Mouse (Mus musculus) kidney, adult 11 months (tissue): ENCODE data around the gene Stard8.
"Not testable (repeated sequence)": the region's sequence is repeated elsewhere in the genome, so short reads cannot be mapped to it uniquely, and the experiment has no call there.

ENCODE experiments used
- DNase-seq: peaks from one replicate; pipeline ENCODE4 v3.0.0; 2022

The Stard8 gene

DNA sequence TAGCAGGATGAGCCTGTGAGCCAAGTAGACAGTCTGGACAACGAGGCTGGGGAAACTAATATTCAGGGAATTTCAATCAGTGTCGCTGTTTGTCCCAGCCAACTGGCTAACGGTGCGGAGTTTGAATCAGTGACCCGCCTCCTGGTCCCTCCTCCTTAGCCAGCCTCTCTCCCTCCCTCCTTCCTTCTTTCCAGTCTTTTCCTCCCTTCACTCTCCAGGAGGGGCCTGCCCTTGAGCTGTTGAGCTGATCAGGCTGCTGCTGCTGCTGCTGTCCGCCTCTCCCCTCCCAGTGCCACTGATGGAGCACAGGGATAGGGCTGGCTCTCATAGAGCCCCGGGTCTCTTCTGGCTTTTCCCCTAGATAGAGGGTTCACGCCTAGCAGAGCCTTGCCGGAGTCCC lies at the start of gene Stard8:
TSS of gene Stard8 (plus strand) at position 203 of the 400 bp plus-strand sequence.
- no peak for DNase-seq

GRCm38 (mm10) chrX:98953941-98954340 lies 49.1 kb upstream of the Stard8 start:
- DNase-seq: no peak

DNA sequence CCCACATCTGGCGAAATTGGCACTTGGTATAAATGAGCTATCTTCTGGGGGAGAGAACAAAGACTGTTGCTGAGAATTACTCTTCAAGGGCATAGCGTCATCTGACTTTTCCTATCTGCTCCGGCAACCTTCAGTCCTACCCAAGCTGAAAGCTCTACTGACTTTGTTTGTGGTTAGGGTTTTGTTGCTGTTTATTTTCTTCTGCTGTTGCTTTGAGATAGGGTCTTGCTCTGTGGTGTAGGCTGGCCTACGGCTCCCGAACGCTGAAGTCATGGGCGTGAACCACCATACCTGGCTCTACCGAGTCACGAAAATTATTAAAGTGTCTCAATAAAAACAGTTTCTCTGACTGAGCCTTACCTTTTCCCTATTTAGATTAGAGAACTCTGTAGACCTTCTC lies 44.8 kb upstream of the Stard8 start:
- DNase-seq: no peak

DNA sequence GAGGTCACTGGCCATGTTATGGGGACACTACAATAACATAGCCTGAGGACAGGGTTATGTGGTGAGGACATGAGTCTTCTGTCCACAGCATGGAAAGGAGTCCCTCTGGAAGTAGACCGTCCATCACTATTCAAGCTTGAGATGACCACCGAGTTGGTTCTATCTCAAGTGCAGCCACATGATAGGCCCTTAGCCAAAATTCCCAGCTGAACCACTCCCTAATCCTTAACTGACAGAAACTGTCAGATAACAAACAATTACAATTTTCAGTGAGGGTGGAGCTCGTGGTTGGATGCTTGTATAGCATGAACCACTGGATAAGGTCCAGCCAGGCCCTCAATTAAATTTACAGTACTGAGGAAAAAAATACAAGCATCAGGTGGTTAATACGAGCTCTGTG lies 44.0 kb upstream of the Stard8 start:
- no peak for DNase-seq

GRCm38 (mm10) chrX:98963742-98964141 lies 39.3 kb upstream of the Stard8 start:
- no peak for DNase-seq

GRCm38 (mm10) chrX:98964513-98964912 lies 38.5 kb upstream of the Stard8 start:
- no peak for DNase-seq

DNA sequence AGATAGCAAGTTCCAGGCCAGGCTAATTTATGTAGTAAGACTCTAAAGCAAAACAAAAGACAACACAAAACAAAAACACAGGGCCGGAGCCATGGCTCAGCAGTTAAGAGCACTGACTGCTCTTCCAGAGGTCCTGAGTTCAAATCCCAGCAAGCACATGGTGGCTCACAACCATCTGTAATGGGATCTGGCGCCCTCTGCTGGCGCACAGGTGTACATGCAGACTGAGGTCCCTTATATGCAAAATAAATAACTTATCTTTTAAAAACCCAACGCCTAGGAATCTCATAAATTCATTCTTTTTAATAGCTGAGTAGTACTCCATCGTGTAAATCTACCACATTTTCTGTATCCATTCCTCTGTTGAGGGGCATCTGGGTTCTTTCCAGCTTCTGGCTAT lies 16.4 kb upstream of the Stard8 start:
- DNase-seq: not testable (repeated sequence)

DNA sequence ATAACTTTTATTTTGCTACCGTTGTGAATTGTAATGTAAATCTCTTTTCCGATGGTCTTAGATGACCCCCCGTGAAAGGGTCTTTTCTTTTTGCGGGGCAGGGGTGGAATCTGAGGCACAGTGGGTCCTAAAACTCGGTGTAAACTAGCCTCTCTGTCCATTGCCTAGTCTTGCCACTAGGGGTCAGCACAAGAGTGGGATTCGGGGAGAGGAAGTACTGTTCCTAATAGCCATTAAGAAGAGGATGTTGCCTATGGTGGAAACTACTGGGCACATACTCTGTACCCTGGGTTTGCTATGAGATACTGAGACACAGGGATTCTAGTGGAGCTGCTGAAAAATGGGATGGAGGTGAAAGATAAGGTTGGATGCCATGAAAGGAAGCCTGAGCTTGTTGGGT lies 13.5 kb upstream of the Stard8 start:
- DNase-seq: peak; percentile 41

DNA sequence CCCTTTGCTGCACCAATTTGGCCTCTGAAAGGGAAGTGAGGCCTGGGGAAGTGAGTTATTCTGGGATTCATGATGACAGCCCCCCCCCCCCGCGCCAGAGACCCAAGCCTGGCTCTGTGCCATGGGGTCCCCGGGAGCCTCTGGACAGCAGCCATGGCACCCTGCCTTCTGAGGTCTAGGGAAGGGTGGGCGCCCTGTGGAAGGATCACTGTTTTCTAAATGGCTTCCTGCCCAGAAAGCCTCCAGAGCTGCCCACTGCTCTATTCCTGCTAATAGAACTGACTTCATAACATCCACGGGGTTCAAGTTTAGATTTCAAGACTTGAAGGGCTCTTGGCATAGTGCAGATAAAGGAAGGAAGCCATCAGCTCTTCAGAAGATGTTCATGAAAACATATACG lies 983 bp upstream of the Stard8 start:
- DNase-seq: no peak

DNA sequence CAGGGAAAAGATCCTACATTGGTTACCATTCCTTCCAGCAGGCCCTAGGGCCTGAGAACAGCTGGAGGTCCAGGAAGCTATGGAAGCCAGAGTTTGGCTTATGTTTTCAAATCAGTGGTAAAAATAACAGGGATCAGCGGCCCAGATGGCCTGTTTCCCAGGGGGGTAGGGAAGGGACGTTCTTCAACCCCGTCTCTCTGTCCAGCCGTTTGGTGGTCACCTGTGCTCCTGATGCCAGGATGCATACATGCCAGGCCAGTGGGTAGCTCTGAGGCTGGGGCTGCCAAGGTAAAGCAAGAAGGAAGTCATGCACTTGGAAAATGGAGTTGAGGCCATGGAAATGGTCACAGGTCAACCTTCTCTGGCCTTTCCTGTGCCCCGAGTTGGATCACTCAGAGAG lies 7.5 kb downstream of the Stard8 start:
- no peak for DNase-seq

GRCm38 (mm10) chrX:99011281-99011680 lies 8.2 kb downstream of the Stard8 start:
- no peak for DNase-seq

- peak; percentile 31 for DNase-seq
Observed at GRCm38 (mm10) chrX:99012486-99012885, 9.4 kb downstream of the Stard8 start.

- DNase-seq: no peak
Observed at GRCm38 (mm10) chrX:99015705-99016104, 12.7 kb downstream of the Stard8 start.

- DNase-seq: no peak
Observed at GRCm38 (mm10) chrX:99016987-99017386, 13.9 kb downstream of the Stard8 start.

DNA sequence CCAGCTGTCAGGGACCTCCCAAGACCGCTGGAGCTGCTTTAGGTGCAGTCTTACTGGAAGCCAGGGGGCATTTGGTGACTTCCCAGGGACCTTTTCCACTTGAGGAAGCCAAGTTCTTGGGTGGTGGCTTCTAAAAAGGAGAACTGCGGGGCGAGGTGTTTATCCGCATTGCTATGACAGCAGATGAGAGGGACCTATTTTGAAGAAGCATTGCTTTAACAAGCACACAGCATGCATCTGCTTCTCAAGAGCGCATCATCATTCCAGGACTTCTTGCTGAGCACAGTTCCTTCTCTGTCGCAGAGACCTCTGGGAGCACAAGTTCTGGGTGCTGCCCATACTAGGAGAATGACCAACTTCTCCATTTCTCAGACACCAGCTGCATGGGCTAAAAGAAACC lies 14.8 kb downstream of the Stard8 start:
- DNase-seq: no peak

- no peak for DNase-seq
Observed at GRCm38 (mm10) chrX:99019303-99019702, 16.3 kb downstream of the Stard8 start.

- no peak for DNase-seq
Observed at GRCm38 (mm10) chrX:99020215-99020614, 17.2 kb downstream of the Stard8 start.

GRCm38 (mm10) chrX:99021593-99021992 lies 18.5 kb downstream of the Stard8 start:
- no peak for DNase-seq

DNA sequence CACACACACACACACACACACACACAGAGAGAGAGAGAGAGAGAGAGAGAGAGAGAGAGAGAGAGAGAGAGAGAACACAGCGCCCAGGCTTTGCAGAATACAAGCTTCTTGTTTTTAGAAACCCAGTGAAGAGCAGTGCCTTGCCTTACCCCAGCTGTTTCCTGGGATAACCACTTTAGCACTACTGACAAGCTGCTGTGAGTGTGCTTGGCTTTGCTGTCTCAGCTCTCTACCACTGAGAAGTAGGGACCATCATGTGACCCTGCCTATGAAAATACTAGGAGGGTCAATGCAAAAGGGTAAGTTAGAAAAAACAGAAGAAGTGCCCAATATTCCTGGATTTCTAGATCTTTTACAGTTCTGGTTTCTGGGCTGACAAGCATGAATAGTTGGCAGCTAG lies 20.9 kb downstream of the Stard8 start:
- DNase-seq: no peak

DNA sequence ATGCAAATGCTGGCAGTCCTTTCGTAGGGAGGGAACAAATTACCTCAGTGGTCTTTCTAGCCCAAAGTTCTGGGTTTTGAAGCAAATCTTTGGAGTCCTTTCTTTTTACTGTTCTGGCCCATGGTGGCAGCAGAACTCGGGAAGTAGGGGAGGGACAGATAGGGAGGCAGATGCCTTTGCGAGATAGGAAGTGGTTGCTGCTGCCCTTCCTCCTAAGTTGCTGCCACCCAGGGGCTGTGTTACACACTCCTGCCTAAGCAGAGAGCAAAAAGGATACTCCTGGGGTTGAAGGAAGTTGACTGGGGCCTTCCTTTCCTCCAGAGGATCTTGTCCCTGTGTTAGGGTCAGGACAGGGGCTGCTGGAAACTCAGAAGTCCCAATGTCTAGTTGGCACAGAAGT lies 32.4 kb downstream of the Stard8 start:
- no peak for DNase-seq

GRCm38 (mm10) chrX:99042451-99042951 lies 39.5 kb downstream of the Stard8 start:
- DNase-seq: peak; percentile 94

DNA sequence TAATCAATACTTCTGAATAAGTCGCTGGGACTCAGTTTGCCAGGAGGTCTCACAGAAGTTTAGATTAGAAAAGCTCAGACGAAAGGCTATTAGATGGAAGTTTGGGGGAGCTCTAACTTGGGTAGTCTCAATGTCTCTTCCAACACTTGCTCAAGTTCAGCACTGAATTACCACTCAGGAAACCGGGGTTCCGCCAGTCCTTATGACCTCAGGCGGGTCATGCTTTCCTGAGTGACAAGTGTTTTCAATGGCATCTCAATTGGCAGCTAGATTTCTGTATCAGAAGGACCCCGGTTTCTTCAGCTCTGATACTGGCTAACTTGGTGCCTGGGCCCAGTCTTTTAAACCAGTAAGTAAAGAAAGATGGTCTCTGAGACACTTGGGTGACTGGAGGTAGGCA lies 40.2 kb downstream of the Stard8 start:
- no peak for DNase-seq

DNA sequence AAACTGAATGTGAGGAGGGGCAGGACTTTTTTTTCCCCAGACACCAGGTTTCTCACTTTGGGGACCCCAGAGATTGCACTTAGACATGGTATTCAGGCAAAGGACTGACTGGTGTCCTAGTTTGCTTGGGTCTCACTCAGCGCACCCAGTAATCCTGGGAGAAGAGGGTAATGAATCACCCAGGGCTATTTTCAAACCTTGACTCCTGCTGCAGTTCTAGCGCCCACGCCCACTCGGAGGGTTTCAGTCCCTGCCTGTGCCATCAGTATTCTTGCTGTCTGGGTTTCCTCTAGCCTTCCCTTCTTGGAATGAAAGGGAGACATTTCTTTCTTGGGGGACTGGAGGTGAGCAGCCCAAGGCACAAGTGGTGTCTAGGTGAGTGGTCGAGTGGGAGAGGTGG lies 40.7 kb downstream of the Stard8 start:
- no peak for DNase-seq

GRCm38 (mm10) chrX:99045315-99045714 lies 42.3 kb downstream of the Stard8 start:
- DNase-seq: no peak

- DNase-seq: peak; percentile 88
Observed at GRCm38 (mm10) chrX:99046360-99047055, 43.5 kb downstream of the Stard8 start.
